Mouse (Mus musculus): ENCODE measurements around the gene Arhgef3. TPM values are rescaled to one million over a fixed set of nuclear protein-coding genes. Genes with fewer than 3 reads are reported as not detected.

Arhgef3 gene
- polyA plus RNA-seq, 1 experiment from 2014 or later, result 3.5 TPM

- Histone ChIP-seq H3K4me2 (replicated peaks; ENCODE audit: low read depth, low read length) (no peak overlapping the region), H3K36me3 (ENCODE audit: control insufficient read depth, insufficient read depth, low read length) (no peaks in the 10 kb centered on the region), H3K4me1 (replicated peaks; ENCODE audit: control insufficient read depth, insufficient read depth, low read length) (no peaks in the 10 kb centered on the region), H3K9ac (ENCODE audit: low read depth, low read length) (no peak overlapping the region), H3K9me3 (ENCODE audit: control insufficient read depth, low read length) (no peaks in the 10 kb centered on the region), H3K27ac (ENCODE audit: low read depth, low read length) (no peak overlapping the region), H3K4me3 (ENCODE audit: low read depth, low read length) (no peak overlapping the region), H3K27me3 (ENCODE audit: control insufficient read depth, insufficient read depth, low read length) (no peaks in the 10 kb centered on the region)
- ATAC-seq (ENCODE audit: low FRiP score) (no peak), DNase-seq (ENCODE audit: low spot score) (no peak)
- 93% methylated on average over 6 of the region's 6 CpGs for WGBS
These were observed 49.9 kb downstream of the Arhgef3 start for GRCm38 (mm10) chr14:27164639-27165038.

- Histone ChIP-seq H3K9ac (ENCODE audit: low read depth, low read length) (no peak overlapping the region), H3K9me3 (ENCODE audit: control insufficient read depth, low read length) (no peaks in the 10 kb centered on the region), H3K4me3 (ENCODE audit: low read depth, low read length) (no peak overlapping the region), H3K4me1 (replicated peaks; ENCODE audit: control insufficient read depth, insufficient read depth, low read length) (no peaks in the 10 kb centered on the region), H3K4me2 (replicated peaks; ENCODE audit: low read depth, low read length) (no peak overlapping the region), H3K27me3 (ENCODE audit: control insufficient read depth, insufficient read depth, low read length) (no peaks in the 10 kb centered on the region), H3K36me3 (ENCODE audit: control insufficient read depth, insufficient read depth, low read length) (no peaks in the 10 kb centered on the region), H3K27ac (ENCODE audit: low read depth, low read length) (no peak overlapping the region)
- ATAC-seq (ENCODE audit: low FRiP score) (no peak), DNase-seq (ENCODE audit: low spot score) (no peak)
- 63% methylated on average over 8 of the region's 8 CpGs for WGBS
These were observed 52.1 kb downstream of the Arhgef3 start for GRCm38 (mm10) chr14:27166751-27167150.

GRCm38 (mm10) chr14:27167177-27167576 is 52.5 kb downstream of the Arhgef3 start:
- ATAC-seq (ENCODE audit: low FRiP score) (no peak), DNase-seq (ENCODE audit: low spot score) (no peak)
- Histone ChIP-seq H3K9me3 (ENCODE audit: control insufficient read depth, low read length) (no peaks in the 10 kb centered on the region), H3K4me3 (ENCODE audit: low read depth, low read length) (no peak overlapping the region), H3K4me1 (replicated peaks; ENCODE audit: control insufficient read depth, insufficient read depth, low read length) (no peaks in the 10 kb centered on the region), H3K9ac (ENCODE audit: low read depth, low read length) (no peak overlapping the region), H3K27me3 (ENCODE audit: control insufficient read depth, insufficient read depth, low read length) (no peaks in the 10 kb centered on the region), H3K36me3 (ENCODE audit: control insufficient read depth, insufficient read depth, low read length) (no peaks in the 10 kb centered on the region), H3K27ac (ENCODE audit: low read depth, low read length) (no peak overlapping the region), H3K4me2 (replicated peaks; ENCODE audit: low read depth, low read length) (no peak overlapping the region)
- 87% methylated on average over 4 of the region's 4 CpGs for WGBS

- no peak overlapping the region for H3K4me2 ChIP-seq (replicated peaks; ENCODE audit: low read depth, low read length)
- no peak overlapping the region for H3K9ac ChIP-seq (ENCODE audit: low read depth, low read length)
- no peak for ATAC-seq (ENCODE audit: low FRiP score)
- WGBS, result 89% methylated on average over 5 of the region's 5 CpGs
- no peaks in the 10 kb centered on the region for H3K36me3 ChIP-seq (ENCODE audit: control insufficient read depth, insufficient read depth, low read length)
- no peak overlapping the region for H3K4me3 ChIP-seq (ENCODE audit: low read depth, low read length)
- no peaks in the 10 kb centered on the region for H3K9me3 ChIP-seq (ENCODE audit: control insufficient read depth, low read length)
- no peak for DNase-seq (ENCODE audit: low spot score)
- H3K27ac ChIP-seq (ENCODE audit: low read depth, low read length), result no peak overlapping the region
- H3K27me3 ChIP-seq (ENCODE audit: control insufficient read depth, insufficient read depth, low read length), result no peaks in the 10 kb centered on the region
- no peaks in the 10 kb centered on the region for H3K4me1 ChIP-seq (replicated peaks; ENCODE audit: control insufficient read depth, insufficient read depth, low read length)
These were observed 53.7 kb downstream of the Arhgef3 start for GRCm38 (mm10) chr14:27168387-27168786.

GRCm38 (mm10) chr14:27169287-27169686 is 54.6 kb downstream of the Arhgef3 start:
- 96% methylated on average over 4 of the region's 4 CpGs for whole genome bisulfite sequencing
- no peaks in the 10 kb centered on the region for H3K4me1 ChIP-seq (replicated peaks; ENCODE audit: control insufficient read depth, insufficient read depth, low read length)
- H3K27me3 ChIP-seq (ENCODE audit: control insufficient read depth, insufficient read depth, low read length), result no peaks in the 10 kb centered on the region
- H3K4me2 ChIP-seq (replicated peaks; ENCODE audit: low read depth, low read length), result no peak overlapping the region
- no peak overlapping the region for H3K4me3 ChIP-seq (ENCODE audit: low read depth, low read length)
- H3K27ac ChIP-seq (ENCODE audit: low read depth, low read length), result no peak overlapping the region
- H3K36me3 ChIP-seq (ENCODE audit: control insufficient read depth, insufficient read depth, low read length), result no peaks in the 10 kb centered on the region
- H3K9me3 ChIP-seq (ENCODE audit: control insufficient read depth, low read length), result no peaks in the 10 kb centered on the region
- DNase-seq (ENCODE audit: low spot score), result no peak
- no peak overlapping the region for H3K9ac ChIP-seq (ENCODE audit: low read depth, low read length)
- ATAC-seq (ENCODE audit: low FRiP score), result no peak

GRCm38 (mm10) chr14:27170421-27170820 is 55.7 kb downstream of the Arhgef3 start:
- Histone ChIP-seq H3K36me3 (ENCODE audit: control insufficient read depth, insufficient read depth, low read length) (no peaks in the 10 kb centered on the region), H3K4me1 (replicated peaks; ENCODE audit: control insufficient read depth, insufficient read depth, low read length) (no peaks in the 10 kb centered on the region), H3K4me2 (replicated peaks; ENCODE audit: low read depth, low read length) (no peak overlapping the region), H3K27me3 (ENCODE audit: control insufficient read depth, insufficient read depth, low read length) (no peaks in the 10 kb centered on the region), H3K4me3 (ENCODE audit: low read depth, low read length) (no peak overlapping the region), H3K27ac (ENCODE audit: low read depth, low read length) (no peak overlapping the region), H3K9ac (ENCODE audit: low read depth, low read length) (no peak overlapping the region), H3K9me3 (ENCODE audit: control insufficient read depth, low read length) (no peaks in the 10 kb centered on the region)
- DNase-seq (ENCODE audit: low spot score) (no peak), ATAC-seq (ENCODE audit: low FRiP score) (no peak)
- 100% methylated on average over 2 of the region's 2 CpGs for WGBS

GRCm38 (mm10) chr14:27171175-27171830 is 56.6 kb downstream of the Arhgef3 start:
- H3K36me3 ChIP-seq (ENCODE audit: control insufficient read depth, insufficient read depth, low read length), result no peaks in the 10 kb centered on the region
- H3K4me1 ChIP-seq (replicated peaks; ENCODE audit: control insufficient read depth, insufficient read depth, low read length), result no peaks in the 10 kb centered on the region
- DNase-seq (ENCODE audit: low spot score) (no peak), ATAC-seq (ENCODE audit: low FRiP score) (no peak)
- no peak overlapping the region for H3K27ac ChIP-seq (ENCODE audit: low read depth, low read length)
- no peaks in the 10 kb centered on the region for H3K9me3 ChIP-seq (ENCODE audit: control insufficient read depth, low read length)
- no peak overlapping the region for H3K4me2 ChIP-seq (replicated peaks; ENCODE audit: low read depth, low read length)
- WGBS, result 72% methylated on average over 14 of the region's 14 CpGs
- no peak overlapping the region for H3K4me3 ChIP-seq (ENCODE audit: low read depth, low read length)
- no peak overlapping the region for H3K9ac ChIP-seq (ENCODE audit: low read depth, low read length)
- H3K27me3 ChIP-seq (ENCODE audit: control insufficient read depth, insufficient read depth, low read length), result no peaks in the 10 kb centered on the region

GRCm38 (mm10) chr14:27173178-27173803 is 58.6 kb downstream of the Arhgef3 start:
- no peaks in the 10 kb centered on the region for H3K36me3 ChIP-seq (ENCODE audit: control insufficient read depth, insufficient read depth, low read length)
- H3K9ac ChIP-seq (ENCODE audit: low read depth, low read length), result no peak overlapping the region
- H3K4me2 ChIP-seq (replicated peaks; ENCODE audit: low read depth, low read length), result no peak overlapping the region
- no peaks in the 10 kb centered on the region for H3K4me1 ChIP-seq (replicated peaks; ENCODE audit: control insufficient read depth, insufficient read depth, low read length)
- no peaks in the 10 kb centered on the region for H3K27me3 ChIP-seq (ENCODE audit: control insufficient read depth, insufficient read depth, low read length)
- DNase-seq (ENCODE audit: low spot score) (no peak), ATAC-seq (ENCODE audit: low FRiP score) (no peak)
- H3K27ac ChIP-seq (ENCODE audit: low read depth, low read length), result no peak overlapping the region
- H3K4me3 ChIP-seq (ENCODE audit: low read depth, low read length), result no peak overlapping the region
- no peaks in the 10 kb centered on the region for H3K9me3 ChIP-seq (ENCODE audit: control insufficient read depth, low read length)
- 93% methylated on average over 10 of the region's 10 CpGs for WGBS

GRCm38 (mm10) chr14:27174188-27174786 is 59.6 kb downstream of the Arhgef3 start:
- no peaks in the 10 kb centered on the region for H3K9me3 ChIP-seq (ENCODE audit: control insufficient read depth, low read length)

More at GRCm38 (mm10) chr14:27174188-27174786, 59.6 kb downstream of the Arhgef3 start:
- Histone ChIP-seq H3K9ac (ENCODE audit: low read depth, low read length) (no peak overlapping the region), H3K4me1 (replicated peaks; ENCODE audit: control insufficient read depth, insufficient read depth, low read length) (no peaks in the 10 kb centered on the region), H3K27me3 (ENCODE audit: control insufficient read depth, insufficient read depth, low read length) (no peaks in the 10 kb centered on the region), H3K4me3 (ENCODE audit: low read depth, low read length) (no peak overlapping the region), H3K27ac (ENCODE audit: low read depth, low read length) (no peak overlapping the region), H3K4me2 (replicated peaks; ENCODE audit: low read depth, low read length) (no peak overlapping the region), H3K36me3 (ENCODE audit: control insufficient read depth, insufficient read depth, low read length) (no peaks in the 10 kb centered on the region)
- DNase-seq (ENCODE audit: low spot score), result no peak
- WGBS, result 68% methylated on average over 6 of the region's 6 CpGs
- ATAC-seq (ENCODE audit: low FRiP score), result no peak
